Mouse (Mus musculus): ENCODE data around the gene Slc32a1.

The Slc32a1 gene

GRCm38 (mm10) chr2:158612671-158613250 is 2.2 kb downstream of the Slc32a1 start:
- DNase-seq = peak; percentile 29 to 39

GRCm38 (mm10) chr2:158613541-158614417 is 3.2 kb downstream of the Slc32a1 start:
- peak in 1 of 2 experiments; percentile 62 for DNase-seq

- no peak for DNase-seq
Measured at GRCm38 (mm10) chr2:158614418-158614955, 3.9 kb downstream of the Slc32a1 start.

GRCm38 (mm10) chr2:158615161-158615680 is 4.7 kb downstream of the Slc32a1 start:
- no peak for DNase-seq

GRCm38 (mm10) chr2:158615702-158616101 is 5.1 kb downstream of the Slc32a1 start:
- DNase-seq = no peak

GRCm38 (mm10) chr2:158616296-158616695 is 5.7 kb downstream of the Slc32a1 start:
- no peak for DNase-seq

- DNase-seq = no peak
Measured at GRCm38 (mm10) chr2:158616790-158617189, 6.2 kb downstream of the Slc32a1 start.

- DNase-seq = peak; percentile 94
Measured at GRCm38 (mm10) chr2:158624718-158625222, 14.2 kb downstream of the Slc32a1 start, which contains the start of gene Actr5. Actr5 (plus strand) TSS chr2:158624888.

- no peak for DNase-seq
Measured at GRCm38 (mm10) chr2:158625231-158625630, 14.7 kb downstream of the Slc32a1 start.

- no peak for DNase-seq
Measured at GRCm38 (mm10) chr2:158625697-158626096, 15.1 kb downstream of the Slc32a1 start.

GRCm38 (mm10) chr2:158628858-158629257 is 18.3 kb downstream of the Slc32a1 start:
- DNase-seq = no peak

- DNase-seq = peak in 1 of 2 experiments; percentile 31
Measured at GRCm38 (mm10) chr2:158629414-158629813, 18.8 kb downstream of the Slc32a1 start.

GRCm38 (mm10) chr2:158631873-158632272 is 21.3 kb downstream of the Slc32a1 start:
- no peak for DNase-seq

GRCm38 (mm10) chr2:158641869-158642268 is 31.3 kb downstream of the Slc32a1 start:
- peak; percentile 47 to 73 for DNase-seq

- DNase-seq = no peak
Measured at GRCm38 (mm10) chr2:158642587-158642986, 32.0 kb downstream of the Slc32a1 start.

- DNase-seq = no peak
Measured at GRCm38 (mm10) chr2:158643791-158644190, 33.2 kb downstream of the Slc32a1 start.

- DNase-seq = no peak
Measured at GRCm38 (mm10) chr2:158651159-158651908, 40.8 kb downstream of the Slc32a1 start.

- peak; percentile 64 to 80 for DNase-seq
Measured at GRCm38 (mm10) chr2:158652985-158653384, 42.4 kb downstream of the Slc32a1 start.

GRCm38 (mm10) chr2:158654717-158655116 is 44.1 kb downstream of the Slc32a1 start:
- DNase-seq = peak; percentile 54 to 75

- DNase-seq = no peak
Measured at GRCm38 (mm10) chr2:158655806-158656205, 45.2 kb downstream of the Slc32a1 start.

- DNase-seq = peak; percentile 61 to 84
Measured at GRCm38 (mm10) chr2:158658822-158659221, 48.3 kb downstream of the Slc32a1 start.

GRCm38 (mm10) chr2:158659346-158659745 is 48.8 kb downstream of the Slc32a1 start:
- no peak for DNase-seq
